Mouse (Mus musculus) large intestine, adult 2 months (tissue): ENCODE data around the gene Cherp. TPM values are rescaled to one million over a fixed set of nuclear protein-coding genes. Genes with fewer than 3 reads are reported as not detected.

ENCODE experiments used
- DNase-seq: peaks from one replicate; pipeline ENCODE4 v3.0.0-alpha.2; 2012; ENCODE audit warnings: low read depth, low spot score
- WGBS: fragments of 180-500 bp; shearing (Covaris S2); methylation state at CpG from one replicate; pipeline ENCODE4 v1.1.7; 2018; 5-methylcytosine and 5-hydroxymethylcytosine counted together
- polyA plus RNA-seq: library from polyadenylated mRNA; depleted of rRNA; stranded (reverse); fragments of >200 nt; gene quantifications from 2 replicates; pipeline ENCODE4 v1.2.3, GENCODE M21; 2012; rRNA removed

Gene Cherp
- polyA plus RNA-seq, 1 experiment, result 23.7 TPM

GRCm38 (mm10) chr8:72420571-72421361, 54.3 kb downstream of the Cherp start:
- no peak for DNase-seq
- WGBS, result under 1% methylated on average over 73 of the region's 73 CpGs

- 88% methylated on average over 4 of the region's 4 CpGs for WGBS
- no peak for DNase-seq
Observed at GRCm38 (mm10) chr8:72418073-72418472, 57.0 kb downstream of the Cherp start.

DNA sequence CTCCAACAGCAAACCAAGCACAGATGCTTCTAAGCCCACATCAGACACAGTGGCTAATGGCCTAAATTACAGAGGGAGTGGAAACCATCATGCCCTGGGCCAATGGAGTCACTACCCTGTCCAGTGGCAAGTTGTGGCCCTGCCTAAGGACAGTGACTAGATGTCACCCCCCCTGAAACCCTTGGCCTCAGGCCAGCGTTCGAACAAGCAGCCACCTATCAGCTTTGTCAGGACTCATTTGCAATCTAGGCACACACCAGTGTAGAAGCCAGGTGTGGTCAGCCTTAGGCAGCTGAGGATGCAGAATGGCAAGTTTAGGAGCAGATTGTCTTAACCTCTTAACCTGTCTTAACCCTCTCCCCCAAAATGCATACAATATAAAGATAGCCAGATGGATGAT, 59.8 kb downstream of the Cherp start:
- 46% methylated on average over 2 of the region's 2 CpGs for WGBS
- DNase-seq, result no peak

GRCm38 (mm10) chr8:72413839-72414238, 61.2 kb downstream of the Cherp start:
- WGBS, result 51% methylated on average over 7 of the region's 7 CpGs
- DNase-seq, result peak; percentile 28

Other genes starting within 250 kb of the Cherp start
- gene Ap1m1, start 235.2 kb downstream of the Cherp start, polyA plus RNA-seq, result 39.4 and 51.4 TPM in 2 replicates
- gene Gm10282, start 170.0 kb downstream of the Cherp start, polyA plus RNA-seq, result 0.81 and 1.1 TPM in 2 replicates
- gene Klf2, start 156.2 kb downstream of the Cherp start, polyA plus RNA-seq, result 9.5 and 11.3 TPM in 2 replicates
- 25.5 and 34.9 TPM in 2 replicates for gene Eps15l1, start 53.8 kb downstream of the Cherp start, polyA plus RNA-seq
- gene Calr3, start 31.4 kb downstream of the Cherp start, polyA plus RNA-seq, result 0.12 and 0.18 TPM in 2 replicates
- gene 1700030K09Rik, start 31.3 kb downstream of the Cherp start, polyA plus RNA-seq, result 3.2 and 3.4 TPM in 2 replicates
- 64.1 and 108 TPM in 2 replicates for gene Slc35e1, start 17.4 kb upstream of the Cherp start, polyA plus RNA-seq
- gene Med26, start 73.0 kb upstream of the Cherp start, polyA plus RNA-seq, result 6.9 and 8.8 TPM in 2 replicates
- gene Smim7, start 95.9 kb upstream of the Cherp start, polyA plus RNA-seq, result 41.0 and 50.4 TPM in 2 replicates
- gene Tmem38a, start 96.8 kb upstream of the Cherp start, polyA plus RNA-seq, result 11.1 and 15.1 TPM in 2 replicates
- 0.03 and 0.05 TPM in 2 replicates for gene Nwd1, start 171.5 kb upstream of the Cherp start, polyA plus RNA-seq
- 108 and 132 TPM in 2 replicates for gene Sin3b, start 248.1 kb upstream of the Cherp start, polyA plus RNA-seq